Mouse (Mus musculus): Measurements from ENCODE around the gene Rnf38. TPM values are rescaled to one million over a fixed set of nuclear protein-coding genes. Genes with fewer than 3 reads are reported as not detected.
A peak's percentile ranks its signal among the peaks of the same experiment; 100 is the strongest.

Gene Rnf38
- polyA plus RNA-seq, 1 experiment from 2014 or later: 53.9 TPM

DNA sequence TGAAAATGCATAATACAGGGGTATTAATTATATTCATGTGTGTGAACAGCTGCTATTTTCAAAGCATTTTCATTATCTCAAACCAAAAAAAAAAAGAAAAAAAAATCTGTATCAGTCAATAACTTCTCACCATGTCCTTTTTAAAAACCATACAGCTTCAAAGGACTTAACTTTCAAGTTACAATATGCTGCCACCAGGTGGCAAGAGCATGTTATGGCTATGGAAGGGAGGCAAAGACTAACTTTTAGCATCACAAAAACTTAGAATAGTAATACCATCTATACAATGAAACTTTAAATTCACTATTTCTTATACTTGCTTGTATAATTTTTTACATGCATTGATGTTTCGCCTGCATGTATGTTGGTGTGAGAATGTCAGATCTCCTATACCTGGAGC, 33.6 kb downstream of the Rnf38 start:
- no peak for ATAC-seq (ENCODE audit: low FRiP score, low read depth)
- Histone ChIP-seq H3K27ac (no peak overlapping the region), H3K27me3 (replicated peaks) (no peaks in the 10 kb centered on the region), H3K9ac (no peak overlapping the region), H3K4me2 (replicated peaks) (no peak overlapping the region), H3K9me3 (no peaks in the 10 kb centered on the region), H3K36me3 (no peaks in the 10 kb centered on the region), H3K4me3 (no peak overlapping the region), H3K4me1 (no peaks in the 10 kb centered on the region)
- 79% methylated on average over 1 of the region's 1 CpGs for WGBS

- Histone ChIP-seq H3K36me3 (no peaks in the 10 kb centered on the region), H3K4me2 (replicated peaks) (no peak overlapping the region), H3K4me1 (no peaks in the 10 kb centered on the region; the same call in 1 of the 2 replicates), H3K27ac (no peak overlapping the region), H3K27me3 (replicated peaks) (no peaks in the 10 kb centered on the region), H3K9ac (no peak overlapping the region), H3K4me3 (no peak overlapping the region), H3K9me3 (no peaks in the 10 kb centered on the region)
- no peak for ATAC-seq (ENCODE audit: low FRiP score, low read depth)
- 82% methylated on average over 10 of the region's 10 CpGs for WGBS
Measured at GRCm38 (mm10) chr4:44187431-44187830, 46.2 kb downstream of the Rnf38 start.

GRCm38 (mm10) chr4:44183862-44184261, 49.7 kb downstream of the Rnf38 start:
- no peaks in the 10 kb centered on the region; the same call in 1 of the 2 replicates for H3K4me1 ChIP-seq
- WGBS: 63% methylated on average over 1 of the region's 1 CpGs
- H3K4me2 ChIP-seq (replicated peaks): no peak overlapping the region
- no peaks in the 10 kb centered on the region for H3K9me3 ChIP-seq
- no peak for ATAC-seq (ENCODE audit: low FRiP score, low read depth)
- H3K27ac ChIP-seq: no peak overlapping the region
- H3K27me3 ChIP-seq (replicated peaks): no peaks in the 10 kb centered on the region
- no peaks in the 10 kb centered on the region for H3K36me3 ChIP-seq
- H3K4me3 ChIP-seq: no peak overlapping the region
- no peak overlapping the region for H3K9ac ChIP-seq

DNA sequence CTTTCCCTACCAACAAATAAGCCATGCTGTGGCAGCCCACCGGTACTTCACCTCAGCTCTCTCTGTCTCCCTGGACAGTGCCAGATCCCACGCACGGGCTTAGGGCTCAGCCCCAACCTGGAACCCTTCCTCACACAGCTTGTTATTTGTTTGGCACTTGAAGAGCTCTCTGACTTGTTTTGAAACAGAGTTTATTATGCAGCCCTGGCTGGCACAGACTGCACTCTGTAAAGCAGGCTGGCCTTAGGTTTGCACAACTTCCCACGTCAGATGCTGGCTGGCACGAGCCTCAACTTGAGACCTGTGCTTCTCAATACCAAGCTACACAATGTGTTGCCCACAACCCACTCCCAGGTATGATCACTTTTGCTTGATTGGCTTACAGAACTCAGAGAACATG, 53.8 kb downstream of the Rnf38 start:
- Histone ChIP-seq H3K27ac (no peak overlapping the region), H3K4me3 (no peak overlapping the region), H3K36me3 (no peaks in the 10 kb centered on the region), H3K4me2 (replicated peaks) (no peak overlapping the region), H3K4me1 (no peaks in the 10 kb centered on the region; the same call in 1 of the 2 replicates), H3K9me3 (no peaks in the 10 kb centered on the region), H3K27me3 (replicated peaks) (no peaks in the 10 kb centered on the region), H3K9ac (no peak overlapping the region)
- 91% methylated on average over 5 of the region's 5 CpGs for WGBS
- ATAC-seq (ENCODE audit: low FRiP score, low read depth): no peak

GRCm38 (mm10) chr4:44173177-44173576, 60.4 kb downstream of the Rnf38 start:
- Histone ChIP-seq H3K27me3 (replicated peaks) (no peaks in the 10 kb centered on the region), H3K4me2 (replicated peaks) (no peak overlapping the region), H3K4me1 (peaks cover 6% of the 10 kb centered on the region; the same call in 1 of the 2 replicates), H3K27ac (no peak overlapping the region), H3K4me3 (no peak overlapping the region), H3K9me3 (no peaks in the 10 kb centered on the region), H3K36me3 (no peaks in the 10 kb centered on the region), H3K9ac (no peak overlapping the region)
- WGBS: 0% methylated on average over 1 of the region's 1 CpGs
- ATAC-seq (ENCODE audit: low FRiP score, low read depth): no peak

- no peaks in the 10 kb centered on the region for H3K36me3 ChIP-seq
- no peaks in the 10 kb centered on the region for H3K27me3 ChIP-seq (replicated peaks)
- WGBS: 26% methylated on average over 5 of the region's 5 CpGs
- H3K9me3 ChIP-seq: no peaks in the 10 kb centered on the region
- no peak overlapping the region for H3K9ac ChIP-seq
- H3K27ac ChIP-seq: no peak overlapping the region
- H3K4me3 ChIP-seq: no peak overlapping the region
- no peak overlapping the region for H3K4me2 ChIP-seq (replicated peaks)
- peaks cover 6% of the 10 kb centered on the region; the same call in 1 of the 2 replicates for H3K4me1 ChIP-seq
- ATAC-seq (ENCODE audit: low FRiP score, low read depth): no peak
Measured at GRCm38 (mm10) chr4:44172676-44173075, 60.9 kb downstream of the Rnf38 start.

DNA sequence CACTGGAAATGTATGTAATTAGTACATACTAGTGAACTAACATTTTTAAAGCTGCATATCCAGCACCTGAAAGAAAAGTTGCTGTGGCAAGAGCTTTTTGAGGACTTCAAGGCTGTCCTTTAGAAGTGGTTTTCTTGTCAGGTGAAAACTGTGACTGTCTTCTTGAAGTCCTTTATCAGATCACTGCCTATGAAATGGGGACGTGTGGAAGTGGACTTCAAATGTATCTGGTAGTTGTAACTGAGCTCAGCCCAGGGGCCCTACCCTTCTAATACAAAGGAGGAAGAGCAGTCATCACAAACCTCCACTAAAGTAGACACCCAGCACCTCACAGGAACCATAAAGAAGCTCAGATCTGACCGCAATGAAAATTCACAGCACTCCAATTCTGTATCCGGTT, 63.7 kb downstream of the Rnf38 start:
- H3K4me3 ChIP-seq: no peak overlapping the region
- H3K4me2 ChIP-seq (replicated peaks): no peak overlapping the region
- H3K36me3 ChIP-seq: no peaks in the 10 kb centered on the region
- H3K4me1 ChIP-seq: peaks cover 20% of the 10 kb centered on the region
- no peak overlapping the region for H3K27ac ChIP-seq
- no peak for ATAC-seq (ENCODE audit: low FRiP score, low read depth)
- no peak overlapping the region for H3K9ac ChIP-seq
- WGBS: 72% methylated on average over 3 of the region's 3 CpGs
- no peaks in the 10 kb centered on the region for H3K27me3 ChIP-seq (replicated peaks)
- no peaks in the 10 kb centered on the region for H3K9me3 ChIP-seq

- no peak for ATAC-seq (ENCODE audit: low FRiP score, low read depth)
- no peak overlapping the region for H3K4me3 ChIP-seq
- peaks cover 26% of the 10 kb centered on the region for H3K4me1 ChIP-seq
- no peaks in the 10 kb centered on the region for H3K9me3 ChIP-seq
- H3K4me2 ChIP-seq (replicated peaks): peak overlapping the region; percentile 65
- 7% methylated on average over 7 of the region's 7 CpGs for WGBS
- no peaks in the 10 kb centered on the region for H3K27me3 ChIP-seq (replicated peaks)
- H3K27ac ChIP-seq: no peak overlapping the region
- no peak overlapping the region for H3K9ac ChIP-seq
- no peaks in the 10 kb centered on the region for H3K36me3 ChIP-seq
Measured at GRCm38 (mm10) chr4:44168816-44169215, 64.8 kb downstream of the Rnf38 start.

DNA sequence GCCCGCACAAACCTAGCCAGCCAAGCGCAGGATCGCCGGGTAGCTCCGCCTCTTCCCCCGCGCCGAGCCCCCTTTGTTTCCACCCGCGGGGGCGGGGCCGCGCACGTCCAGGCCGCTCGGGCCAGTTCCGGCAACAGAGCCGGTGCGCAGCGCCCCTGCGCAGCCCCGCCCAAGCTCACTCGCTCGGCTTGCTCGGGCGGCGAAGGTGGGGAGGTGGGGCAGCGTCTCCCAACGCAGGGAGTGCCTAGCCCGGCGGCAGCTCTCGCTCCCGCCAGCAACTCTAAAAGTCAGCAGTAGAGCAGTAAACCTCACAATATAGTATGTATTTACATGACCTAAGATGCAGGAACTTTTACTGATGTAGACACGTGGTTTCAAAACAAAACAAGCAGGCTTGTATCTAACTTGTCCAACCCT, 65.3 kb downstream of the Rnf38 start:
- ATAC-seq (ENCODE audit: low FRiP score, low read depth): peak; percentile 86
- H3K4me1 ChIP-seq: peaks cover 26% of the 10 kb centered on the region
- H3K27ac ChIP-seq: no peak overlapping the region
- H3K9me3 ChIP-seq: no peaks in the 10 kb centered on the region
- H3K27me3 ChIP-seq (replicated peaks): no peaks in the 10 kb centered on the region
- H3K9ac ChIP-seq: no peak overlapping the region
- no peaks in the 10 kb centered on the region for H3K36me3 ChIP-seq
- peak overlapping the region; percentile 65 for H3K4me2 ChIP-seq (replicated peaks)
- peak overlapping the region; percentile 39 for H3K4me3 ChIP-seq
- 0% methylated on average over 26 of the region's 34 CpGs for WGBS

GRCm38 (mm10) chr4:44167397-44168121, 66.0 kb downstream of the Rnf38 start:
- Histone ChIP-seq H3K9ac (peak overlapping the region; percentile 91), H3K4me1 (peaks cover 33% of the 10 kb centered on the region), H3K27ac (peak overlapping the region; percentile 97), H3K4me3 (peak overlapping the region; percentile 77), H3K9me3 (no peaks in the 10 kb centered on the region), H3K36me3 (no peaks in the 10 kb centered on the region), H3K4me2 (replicated peaks) (peak overlapping the region; percentile 72), H3K27me3 (replicated peaks) (no peaks in the 10 kb centered on the region)
- WGBS: under 1% methylated on average over 79 of the region's 95 CpGs
- peak; percentile 91 for ATAC-seq (ENCODE audit: low FRiP score, low read depth)

GRCm38 (mm10) chr4:44166702-44167396, 66.7 kb downstream of the Rnf38 start:
- ATAC-seq (ENCODE audit: low FRiP score, low read depth): no peak
- Histone ChIP-seq H3K9me3 (no peaks in the 10 kb centered on the region), H3K9ac (peak overlapping the region; percentile 91), H3K4me1 (peaks cover 40% of the 10 kb centered on the region), H3K4me3 (peak overlapping the region; percentile 77), H3K36me3 (no peaks in the 10 kb centered on the region), H3K4me2 (replicated peaks) (peak overlapping the region; percentile 72), H3K27ac (peak overlapping the region; percentile 97), H3K27me3 (replicated peaks) (no peaks in the 10 kb centered on the region)
- WGBS: 5% methylated on average over 20 of the region's 20 CpGs

DNA sequence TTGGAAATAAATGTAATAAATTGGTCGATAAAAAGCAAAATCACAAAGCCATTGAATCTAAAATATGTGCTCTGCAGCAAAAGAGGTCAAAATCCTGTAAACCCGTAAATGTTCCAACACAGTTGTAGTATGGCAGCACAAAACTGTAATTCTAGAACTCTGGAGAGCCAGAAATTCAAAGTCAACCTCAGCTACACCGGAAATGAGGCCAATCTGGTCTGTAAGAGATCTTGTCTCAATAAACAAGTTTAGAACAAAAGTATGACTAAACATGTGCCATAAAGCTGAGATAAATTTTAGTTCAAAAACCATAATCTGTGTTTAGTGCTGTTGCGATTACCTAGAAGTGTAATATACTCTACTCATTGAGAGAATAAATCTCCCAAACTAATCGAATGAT, 69.0 kb downstream of the Rnf38 start:
- Histone ChIP-seq H3K4me2 (replicated peaks) (peak overlapping the region; percentile 72), H3K9ac (no peak overlapping the region)
- ATAC-seq (ENCODE audit: low FRiP score, low read depth): no peak

More for the DNA sequence above, 69.0 kb downstream of the Rnf38 start:
- 85% methylated on average over 5 of the region's 5 CpGs for WGBS
- Histone ChIP-seq H3K27me3 (replicated peaks) (no peaks in the 10 kb centered on the region), H3K4me1 (peaks cover 50% of the 10 kb centered on the region), H3K36me3 (no peaks in the 10 kb centered on the region), H3K4me3 (no peak overlapping the region), H3K9me3 (no peaks in the 10 kb centered on the region), H3K27ac (no peak overlapping the region)
